Mouse (Mus musculus) urinary bladder, postnatal 36 days (tissue): ENCODE measurements around the gene Pom121.

ENCODE experiments used
- DNase-seq, 2 experiments: peaks; one replicate each; pipeline ENCODE4 v3.0.0; 2022; ENCODE audit warnings: low spot score in 2 of 2, mixed read lengths in 1 of 2

Gene Pom121

DNA sequence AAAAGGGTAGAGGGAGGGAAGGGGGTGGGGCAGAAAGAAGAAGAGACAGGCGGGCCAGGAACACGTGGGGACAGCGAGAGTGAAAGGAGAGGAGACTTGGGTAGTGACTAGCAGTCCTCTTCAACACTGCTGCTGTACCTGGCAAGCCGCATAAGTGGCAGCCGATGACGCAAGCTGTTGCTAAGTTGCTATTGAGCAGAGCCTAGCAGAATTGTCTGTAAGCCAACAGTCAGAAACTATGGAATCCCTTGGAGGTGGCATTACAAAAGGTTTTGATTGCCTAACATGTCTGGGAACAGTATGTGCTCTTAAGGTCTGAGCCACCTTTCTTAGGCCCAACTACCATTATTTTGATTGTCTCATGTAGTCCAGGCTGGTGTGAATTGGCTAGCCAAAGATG is 26.0 kb downstream of the Pom121 start:
- no peak for DNase-seq

- DNase-seq = no peak
Observed at GRCm38 (mm10) chr5:135367841-135368240, 26.5 kb downstream of the Pom121 start.

- DNase-seq = no peak
Observed at GRCm38 (mm10) chr5:135363540-135363939, 30.8 kb downstream of the Pom121 start.

DNA sequence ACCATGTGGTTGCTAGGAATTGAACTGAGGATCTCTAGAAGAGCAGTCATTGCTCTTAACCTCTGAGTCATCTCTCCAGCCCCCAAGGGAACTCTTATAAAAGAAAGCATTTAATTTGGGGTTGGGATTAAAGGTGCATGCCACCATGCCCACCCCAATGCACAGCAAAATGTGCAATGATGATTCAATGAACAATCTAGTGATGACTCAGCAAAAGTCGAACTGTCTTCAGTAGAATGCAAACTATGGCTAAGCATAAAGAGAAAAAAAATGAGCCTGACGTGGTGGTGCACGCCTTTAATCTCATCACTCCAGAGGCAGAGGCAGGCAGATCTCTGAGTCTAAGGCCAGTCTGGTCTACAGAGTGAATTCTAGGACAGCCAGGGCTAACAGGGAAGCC is 31.8 kb downstream of the Pom121 start:
- no peak for DNase-seq

- no peak for DNase-seq
Observed at GRCm38 (mm10) chr5:135359772-135360171, 34.6 kb downstream of the Pom121 start.

GRCm38 (mm10) chr5:135357556-135357955 is 36.8 kb downstream of the Pom121 start:
- peak in 1 of 2 experiments; percentile 38 for DNase-seq

DNA sequence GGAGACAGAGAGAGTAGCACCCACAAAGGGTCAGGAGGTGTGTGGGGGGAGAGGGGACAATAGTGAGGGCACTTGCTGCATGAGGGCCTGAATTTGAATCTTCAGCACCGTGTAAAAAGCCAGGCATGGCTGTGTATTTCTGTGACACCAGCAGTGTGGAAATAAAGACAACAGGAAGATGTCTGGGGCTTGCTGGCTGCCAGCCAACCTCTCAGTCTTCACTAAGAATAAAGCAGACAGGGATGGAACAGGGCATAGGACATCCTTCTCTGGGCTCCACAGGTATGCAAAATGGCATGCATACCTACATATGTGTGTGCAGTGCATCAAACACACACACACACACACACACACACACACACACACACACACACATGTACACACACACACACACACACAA is 38.3 kb downstream of the Pom121 start:
- no peak for DNase-seq

GRCm38 (mm10) chr5:135353564-135353963 is 40.8 kb downstream of the Pom121 start:
- DNase-seq = no peak

DNA sequence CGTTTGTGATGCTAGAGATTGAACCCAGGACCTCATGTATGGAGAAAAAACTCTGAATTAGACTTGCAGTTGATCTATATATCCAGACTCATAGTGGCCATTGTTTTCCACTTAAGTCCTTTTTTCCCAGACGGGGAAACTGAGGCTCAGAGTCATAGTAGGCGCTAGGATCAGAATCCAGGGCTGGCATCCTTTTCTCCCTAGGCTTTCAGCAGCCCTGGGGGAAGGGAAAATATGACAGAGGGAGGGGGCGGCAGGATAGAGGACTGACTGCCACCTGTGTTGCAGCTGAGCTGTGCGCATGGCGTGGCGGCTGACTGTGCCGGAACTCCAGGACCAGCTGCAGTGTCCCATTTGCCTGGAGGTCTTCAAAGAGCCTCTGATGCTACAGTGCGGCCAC is 41.4 kb downstream of the Pom121 start, which contains the start of gene Trim50:
Trim50 (plus strand) TSS at position 301 of the 400 bp plus-strand sequence.
- DNase-seq = no peak

DNA sequence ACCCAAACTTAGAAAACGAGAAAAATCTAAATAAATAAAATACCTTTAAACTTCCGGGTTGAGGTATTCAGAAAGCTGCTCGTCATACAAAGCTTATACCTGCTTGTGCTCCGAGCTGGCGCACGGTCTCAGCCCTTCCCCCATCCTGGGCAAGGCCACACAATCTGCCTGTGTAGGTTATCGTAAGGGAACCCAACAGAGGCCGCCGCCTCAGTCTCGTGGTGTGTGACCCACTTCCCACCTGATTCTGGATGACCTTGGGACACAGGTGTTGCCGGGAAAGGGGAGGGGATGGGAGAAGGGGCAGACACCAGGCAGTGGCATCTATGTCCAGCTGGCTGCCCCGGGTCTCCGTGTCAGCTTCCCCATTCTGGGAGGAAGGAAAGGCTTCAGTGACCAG is 42.7 kb downstream of the Pom121 start:
- DNase-seq = no peak

DNA sequence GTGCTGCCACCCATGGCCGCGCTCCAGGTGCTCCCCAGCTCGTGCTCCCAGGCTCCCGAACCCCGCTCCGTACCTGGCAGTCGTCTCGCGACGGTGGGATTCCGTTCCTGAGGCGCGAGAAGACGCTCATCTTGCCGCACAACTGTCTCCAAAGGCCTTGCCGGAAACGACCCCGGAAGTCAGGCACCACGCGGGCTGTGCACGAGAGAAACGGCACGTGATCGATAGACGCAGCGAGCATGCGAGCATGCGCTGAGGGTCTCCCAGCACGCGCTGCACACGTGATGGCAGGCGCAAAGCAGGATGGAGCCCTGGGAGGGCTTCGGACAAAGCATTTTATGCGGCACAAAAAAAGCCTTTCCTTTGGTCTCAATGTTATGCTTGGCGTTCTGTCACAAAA is 44.5 kb downstream of the Pom121 start, which contains the start of gene Fkbp6:
Fkbp6 (minus strand) TSS at position 183 of the 400 bp plus-strand sequence.
- DNase-seq = no peak

- no peak for DNase-seq
Observed at GRCm38 (mm10) chr5:135347511-135348011, 46.8 kb downstream of the Pom121 start.

- no peak for DNase-seq
Observed at GRCm38 (mm10) chr5:135346430-135346829, 47.9 kb downstream of the Pom121 start.

- no peak for DNase-seq
Observed at GRCm38 (mm10) chr5:135345989-135346388, 48.4 kb downstream of the Pom121 start.

- no peak for DNase-seq
Observed at GRCm38 (mm10) chr5:135337575-135337974, 56.8 kb downstream of the Pom121 start.

- no peak for DNase-seq
Observed at GRCm38 (mm10) chr5:135331161-135331560, 63.2 kb downstream of the Pom121 start.

DNA sequence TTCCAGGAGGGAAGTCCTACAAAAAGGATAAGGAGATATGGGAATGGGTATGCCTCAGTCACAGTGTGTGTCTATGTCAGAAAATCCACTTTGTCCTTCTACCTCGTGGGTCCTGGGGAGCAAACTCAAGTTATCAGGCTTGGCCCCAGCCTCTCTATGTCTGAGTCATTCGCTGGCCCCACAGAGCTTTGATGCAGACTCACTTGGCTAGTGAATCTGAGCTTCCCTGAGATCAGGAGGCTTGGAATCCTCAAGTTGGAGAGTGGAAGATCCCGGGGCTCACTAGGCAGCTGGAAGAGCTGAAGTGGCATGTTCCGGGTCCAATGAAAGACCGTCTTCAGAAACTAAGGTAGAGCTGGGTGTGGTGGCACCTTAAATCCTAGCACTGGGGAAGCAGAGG is 64.1 kb downstream of the Pom121 start:
- DNase-seq = no peak

GRCm38 (mm10) chr5:135329471-135329870 is 64.9 kb downstream of the Pom121 start:
- no peak for DNase-seq
